Mouse (Mus musculus) gastrocnemius, postnatal 25 days (tissue): ENCODE results near the gene Smad1. TPM values are rescaled to one million over a fixed set of nuclear protein-coding genes. Genes with fewer than 3 reads are reported as not detected.
"Not testable (repeated sequence)": the region's sequence is repeated elsewhere in the genome, so short reads cannot be mapped to it uniquely, and the experiment has no call there.

Experiments used
- DNase-seq: peaks from one replicate; pipeline ENCODE4 v3.0.0; 2022
- long read RNA-seq, 2 experiments: library from polyadenylated mRNA; stranded (forward); transcript quantifications; one replicate each; pipeline ENCODE4 v2.0.0; 2021
- total RNA-seq, 2 experiments: library from RNA; stranded (reverse); gene quantifications; 1 replicate in 1 of 2; 2 replicates in 1 of 2; pipeline ENCODE4 v1.2.3; 2021

Gene Smad1
- 10 to 100 TPM in 1 of 2 experiments, 1 to 10 TPM in 1; 9.4 to 11.3 TPM for total RNA-seq
- long read RNA-seq, experiment 1, partial matches to known transcripts = 2 of 6 reads
- long read RNA-seq, experiment 1, other reads (novel, unspliced or antisense) = 2 of 6 reads
- long read RNA-seq, experiment 2, transcript Smad1-202 (7 exons, 3,099 nt) = major isoform, 6 of 12 reads
- long read RNA-seq, experiment 2, partial matches to known transcripts = 6 of 12 reads
- long read RNA-seq, experiment 2, other reads (novel, unspliced or antisense) = 0 of 12 reads

GRCm38 (mm10) chr8:79398994-79399650 is at the start of gene Smad1:
Smad1 (minus strand) TSS chr8:79399518.
- peak; percentile 92 for DNase-seq

DNA sequence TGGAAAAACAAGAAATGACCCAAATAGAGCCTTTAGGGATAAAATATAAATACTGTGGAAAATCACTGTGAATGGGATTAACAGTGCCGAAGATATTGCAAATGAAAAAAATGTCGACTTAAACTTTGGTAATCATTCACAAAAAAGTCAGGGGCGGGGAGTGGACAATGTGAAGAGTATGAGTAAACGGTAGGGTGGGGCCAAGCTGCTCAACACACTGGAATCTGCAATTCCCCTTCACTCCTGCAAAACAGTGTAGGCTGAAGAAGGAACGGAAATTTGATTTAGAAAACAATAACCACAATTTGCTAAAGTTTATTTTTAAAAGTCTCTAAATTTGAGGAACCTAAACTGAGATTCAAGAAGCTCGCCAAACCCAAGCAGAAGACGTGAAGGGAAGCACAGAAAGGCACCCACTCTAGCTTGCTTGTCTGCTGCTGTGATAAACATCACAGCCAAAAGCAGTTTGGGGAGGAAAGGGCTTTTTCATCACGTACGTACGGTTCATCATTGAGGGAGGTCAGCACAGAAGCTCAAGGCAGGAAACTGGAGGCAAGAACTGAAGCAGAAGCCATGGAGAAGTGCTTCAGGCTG is 48.0 kb upstream of the Smad1 start:
- no peak for DNase-seq

DNA sequence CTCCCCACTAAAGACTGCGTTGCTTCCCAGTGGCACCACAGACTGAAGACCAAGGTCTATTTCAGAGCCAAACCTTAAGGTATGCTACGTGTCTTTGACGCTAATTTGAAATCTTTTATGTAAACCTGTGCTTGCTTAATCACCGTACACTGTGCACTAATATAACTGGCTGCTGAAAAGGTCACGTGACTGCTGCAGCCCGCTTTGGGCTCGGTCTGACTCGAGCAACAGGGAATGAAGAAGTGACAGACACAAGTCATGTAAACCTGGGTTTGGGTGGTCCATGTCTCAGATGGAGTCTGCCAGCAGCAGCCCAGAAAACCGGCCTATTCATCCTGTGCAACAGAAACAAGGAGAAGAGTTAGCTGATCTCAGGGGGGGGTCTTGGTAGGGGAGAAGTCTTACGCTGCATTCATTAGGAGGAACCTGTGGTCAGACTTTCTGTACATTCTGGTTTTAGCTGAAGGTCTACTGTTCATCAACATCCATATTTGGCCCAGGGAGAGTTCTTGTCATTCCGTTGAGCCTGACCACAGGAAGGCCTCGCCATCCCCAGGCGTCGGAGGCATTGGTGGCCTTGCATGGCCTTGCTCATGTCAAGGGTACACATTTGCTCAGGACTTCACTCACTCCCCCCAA is 44.3 kb upstream of the Smad1 start:
- no peak for DNase-seq

DNA sequence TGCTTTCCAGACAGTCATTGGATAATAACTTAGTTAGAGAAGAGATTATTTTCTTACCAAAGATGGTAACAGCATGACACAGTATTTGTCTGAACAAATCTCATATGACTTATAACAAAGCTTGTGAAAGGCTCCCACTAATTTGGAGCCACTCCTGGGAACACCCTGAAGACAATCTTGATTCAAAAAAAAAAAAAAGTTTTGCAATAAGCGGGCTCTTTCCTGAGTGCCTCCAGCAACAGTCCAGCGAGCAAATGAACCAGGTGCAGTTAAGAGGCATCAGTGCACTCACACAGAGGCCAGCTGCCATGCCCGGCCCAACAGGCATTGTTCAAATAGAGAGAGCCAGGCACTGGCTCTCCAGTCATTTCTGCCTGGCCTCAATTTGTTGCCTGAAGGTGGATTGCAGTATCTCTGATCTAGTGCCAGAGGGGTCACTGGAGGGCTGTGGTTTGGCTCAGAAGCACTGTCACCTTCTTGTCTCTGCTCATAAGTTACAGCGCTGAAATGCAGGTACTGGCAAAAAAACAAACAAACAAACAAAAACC is 34.7 kb upstream of the Smad1 start:
- no peak for DNase-seq

GRCm38 (mm10) chr8:79414907-79415306 is 15.6 kb upstream of the Smad1 start:
- DNase-seq = no peak

DNA sequence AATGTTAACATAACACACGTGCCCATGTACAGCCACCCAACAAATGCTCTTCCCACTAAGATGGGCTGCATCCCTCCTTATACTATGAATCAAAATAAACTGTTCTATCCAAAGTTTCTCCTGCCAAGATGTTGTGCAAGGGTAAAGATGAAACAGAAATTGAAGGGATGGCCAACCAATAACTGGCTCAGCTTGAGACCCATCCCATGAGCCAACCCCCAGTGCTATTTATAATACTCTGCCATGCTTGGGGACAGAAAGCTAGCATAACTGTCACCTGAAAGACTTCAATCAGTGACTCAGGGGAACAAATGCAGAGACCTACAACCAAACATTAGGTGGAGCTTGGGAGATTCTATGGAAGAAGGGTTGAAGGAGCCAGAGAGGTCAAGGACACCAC is 11.2 kb upstream of the Smad1 start:
- DNase-seq = no peak

GRCm38 (mm10) chr8:79407356-79407755 is 8.0 kb upstream of the Smad1 start:
- DNase-seq = not testable (repeated sequence)

DNA sequence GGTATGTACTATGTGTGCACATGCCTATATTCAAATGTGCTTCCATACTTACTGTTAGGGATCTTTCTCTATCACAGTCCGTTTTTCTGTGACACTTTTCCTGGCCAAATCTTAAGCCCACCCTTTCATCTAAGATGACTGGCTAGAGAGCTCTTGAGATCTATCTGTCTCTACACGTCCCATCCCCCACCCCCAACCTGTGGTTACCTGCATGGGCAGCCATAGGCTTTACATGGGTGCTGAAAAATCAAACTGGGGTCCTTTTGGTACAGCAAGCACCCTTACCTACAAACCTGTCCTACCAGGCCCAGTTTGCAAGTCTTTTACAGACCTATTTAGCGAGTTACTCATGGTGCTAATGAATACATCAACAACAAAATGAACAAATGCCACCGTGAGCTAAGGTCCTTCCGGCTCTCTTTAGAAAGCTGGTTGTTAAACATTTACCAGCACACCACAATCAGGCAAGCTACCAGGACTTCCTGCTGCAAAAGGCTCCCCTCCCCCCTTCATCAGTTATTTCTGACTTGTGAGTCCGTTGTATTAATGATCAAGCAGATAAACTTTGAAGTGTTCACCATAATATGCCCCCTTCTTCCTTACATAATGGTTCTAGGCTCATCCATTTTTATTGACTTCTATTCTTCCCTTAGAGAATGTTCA is 5.7 kb upstream of the Smad1 start:
- no peak for DNase-seq

- DNase-seq = no peak
These were observed 1.4 kb upstream of the Smad1 start for GRCm38 (mm10) chr8:79400671-79401070.

DNA sequence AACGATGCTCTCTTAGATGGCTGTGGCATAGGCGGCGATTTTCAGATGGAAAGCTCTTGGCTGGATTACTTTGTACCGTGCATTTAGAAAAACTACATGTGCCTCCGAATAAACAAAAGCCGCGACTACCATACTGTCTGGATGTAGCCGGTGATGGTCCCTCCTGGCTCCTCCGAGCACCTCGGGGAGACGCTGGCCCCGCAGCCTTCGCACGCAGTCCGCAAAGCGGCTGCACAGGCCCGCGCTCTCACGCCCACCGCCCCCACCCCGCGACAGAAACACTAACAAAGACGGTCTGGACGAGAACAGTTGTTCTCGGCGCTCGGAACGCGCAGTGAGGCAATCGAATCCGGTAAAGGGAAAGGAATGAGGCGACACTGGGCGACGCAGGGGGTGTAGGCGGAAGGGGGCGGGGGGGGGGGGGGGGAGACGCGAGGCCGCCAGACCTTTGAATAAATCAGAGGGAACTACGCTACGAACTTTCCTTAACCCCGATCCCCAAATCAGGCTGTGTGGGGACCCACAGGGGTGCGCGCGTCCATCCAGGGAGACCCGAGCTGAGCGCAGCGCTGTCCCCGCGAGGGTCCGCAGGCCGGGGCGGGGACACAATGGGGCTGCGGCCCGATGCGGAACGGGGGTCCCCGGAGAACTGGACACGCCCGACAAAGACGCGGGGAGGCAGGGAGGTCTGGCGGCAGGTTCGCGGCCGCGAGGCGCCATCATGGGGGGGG is 902 bp downstream of the Smad1 start:
- peak; percentile 39 for DNase-seq

GRCm38 (mm10) chr8:79397705-79398250 is 1.5 kb downstream of the Smad1 start:
- DNase-seq = no peak

- no peak for DNase-seq
These were observed 2.4 kb downstream of the Smad1 start for GRCm38 (mm10) chr8:79396911-79397310.

GRCm38 (mm10) chr8:79394009-79394408 is 5.3 kb downstream of the Smad1 start:
- no peak for DNase-seq

- DNase-seq = no peak
These were observed 6.1 kb downstream of the Smad1 start for GRCm38 (mm10) chr8:79393215-79393614.

DNA sequence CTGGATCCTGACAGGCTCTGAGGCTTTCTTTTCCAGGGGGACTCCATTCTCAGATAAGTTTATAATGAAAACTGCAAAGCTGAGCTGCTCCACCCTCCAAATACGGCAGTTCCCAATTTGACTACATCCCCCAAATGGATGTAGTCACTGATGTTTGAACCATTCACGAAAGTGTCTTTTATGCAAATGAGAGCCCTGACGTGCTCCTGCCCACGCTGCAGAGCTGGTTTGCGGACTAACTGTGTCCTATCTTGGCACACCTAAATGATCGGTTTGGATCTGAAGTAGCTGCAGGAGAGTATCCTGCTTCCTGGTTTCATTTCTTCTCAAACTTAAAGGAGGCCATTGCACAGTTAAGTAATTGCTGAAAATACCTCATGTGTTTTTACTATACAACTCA is 6.7 kb downstream of the Smad1 start:
- DNase-seq = no peak

GRCm38 (mm10) chr8:79391454-79391853 is 7.9 kb downstream of the Smad1 start:
- no peak for DNase-seq

DNA sequence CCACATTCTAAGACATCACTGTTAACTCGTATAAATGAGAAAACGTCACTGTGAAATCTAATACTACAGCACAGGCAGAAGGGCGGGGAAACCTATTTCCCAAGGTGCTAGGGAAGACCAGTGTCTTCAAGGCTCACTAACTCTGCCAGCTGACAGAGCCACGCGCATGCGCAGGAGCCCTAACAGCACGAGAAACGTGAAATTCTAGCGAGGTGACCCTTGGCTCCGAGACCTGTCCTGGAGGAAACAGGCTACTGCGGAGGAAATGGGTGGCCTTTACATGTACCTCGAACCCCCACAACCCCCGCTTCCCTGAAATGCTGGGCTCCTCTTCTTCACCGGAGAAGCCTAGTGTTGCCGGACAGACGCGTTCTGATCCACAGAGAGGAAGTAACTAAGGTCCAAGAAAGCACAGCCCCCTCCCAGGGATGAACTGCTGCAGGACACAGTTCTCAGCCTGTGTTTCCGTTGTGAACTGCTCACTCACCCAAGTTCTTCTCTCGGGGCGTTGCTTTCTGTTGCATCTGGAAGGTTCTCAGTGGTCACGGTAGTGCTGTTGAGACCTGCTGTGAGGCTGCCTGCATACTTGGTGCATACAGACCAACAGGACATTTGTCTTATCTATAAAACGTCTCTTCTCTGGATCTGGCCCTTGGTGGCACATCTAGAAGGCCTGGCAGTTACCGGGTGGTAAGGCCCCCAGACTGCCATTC is 10.1 kb downstream of the Smad1 start:
- no peak for DNase-seq

DNA sequence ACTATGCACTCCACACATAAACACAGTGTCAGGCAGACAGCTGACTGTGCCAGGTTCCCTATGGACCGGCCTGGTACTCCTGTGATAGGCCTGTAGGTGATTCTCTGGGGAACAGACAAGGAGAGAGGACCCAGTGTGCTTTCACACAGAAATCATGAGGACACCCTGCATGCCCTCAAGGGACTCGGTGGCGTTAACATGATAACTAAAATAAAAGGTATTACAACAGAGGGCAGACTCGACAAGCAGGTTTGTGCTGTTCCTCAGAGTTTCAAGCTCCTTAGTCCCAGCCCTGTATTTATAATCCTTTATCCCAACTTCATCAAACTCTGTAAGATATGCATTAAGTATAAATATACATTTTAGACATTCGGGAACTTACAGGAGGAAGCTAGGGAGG is 12.5 kb downstream of the Smad1 start:
- no peak for DNase-seq

GRCm38 (mm10) chr8:79386358-79386757 is 13.0 kb downstream of the Smad1 start:
- no peak for DNase-seq
